Mouse (Mus musculus) spleen, adult 18-20 months (tissue): ENCODE measurements around the gene Ide.

Experiments used
- DNase-seq, 2 experiments: peaks; one replicate each; pipeline ENCODE4 v3.0.0; 2022; ENCODE audit warnings: mixed read lengths in 2 of 2

The Ide gene

GRCm38 (mm10) chr19:37332726-37333125 is 4.9 kb downstream of the Ide start:
- DNase-seq, result no peak

- no peak for DNase-seq
Observed at GRCm38 (mm10) chr19:37327216-37327615, 10.4 kb downstream of the Ide start.

- DNase-seq, result no peak
Observed at GRCm38 (mm10) chr19:37323566-37323965, 14.1 kb downstream of the Ide start.

GRCm38 (mm10) chr19:37320802-37321619 is 16.6 kb downstream of the Ide start:
- no peak for DNase-seq

GRCm38 (mm10) chr19:37317359-37317758 is 20.3 kb downstream of the Ide start:
- no peak for DNase-seq

GRCm38 (mm10) chr19:37315091-37315490 is 22.6 kb downstream of the Ide start:
- DNase-seq, result no peak

GRCm38 (mm10) chr19:37311426-37311825 is 26.2 kb downstream of the Ide start:
- no peak for DNase-seq

- DNase-seq, result no peak
Observed at GRCm38 (mm10) chr19:37310133-37310532, 27.5 kb downstream of the Ide start.

- DNase-seq, result no peak
Observed at GRCm38 (mm10) chr19:37308941-37309340, 28.7 kb downstream of the Ide start.

GRCm38 (mm10) chr19:37307826-37308545 is 29.7 kb downstream of the Ide start:
- no peak for DNase-seq

GRCm38 (mm10) chr19:37306176-37306575 is 31.5 kb downstream of the Ide start:
- DNase-seq, result no peak

GRCm38 (mm10) chr19:37304866-37305265 is 32.8 kb downstream of the Ide start:
- DNase-seq, result no peak

- DNase-seq, result no peak
Observed at GRCm38 (mm10) chr19:37304006-37304405, 33.6 kb downstream of the Ide start.

GRCm38 (mm10) chr19:37301733-37302132 is 35.9 kb downstream of the Ide start:
- no peak for DNase-seq

GRCm38 (mm10) chr19:37291676-37292075 is 46.0 kb downstream of the Ide start:
- DNase-seq, result no peak

GRCm38 (mm10) chr19:37290906-37291305 is 46.7 kb downstream of the Ide start:
- DNase-seq, result no peak

- no peak for DNase-seq
Observed at GRCm38 (mm10) chr19:37284775-37285174, 52.9 kb downstream of the Ide start.

- DNase-seq, result no peak
Observed at GRCm38 (mm10) chr19:37283166-37283565, 54.5 kb downstream of the Ide start.

- DNase-seq, result no peak
Observed at GRCm38 (mm10) chr19:37281710-37282109, 55.9 kb downstream of the Ide start.

- no peak for DNase-seq
Observed at GRCm38 (mm10) chr19:37279194-37279593, 58.5 kb downstream of the Ide start.

GRCm38 (mm10) chr19:37275555-37275954 is 62.1 kb downstream of the Ide start:
- no peak for DNase-seq

GRCm38 (mm10) chr19:37269106-37269505 is 68.5 kb downstream of the Ide start:
- no peak for DNase-seq

GRCm38 (mm10) chr19:37265333-37266103 is 72.1 kb downstream of the Ide start:
- peak; percentile 55 to 84 for DNase-seq
